Mouse (Mus musculus) thymus, adult 2 months (tissue): ENCODE measurements around the gene Psmc1. TPM values are rescaled to one million over a fixed set of nuclear protein-coding genes. Genes with fewer than 3 reads are reported as not detected.
A peak's percentile ranks its signal among the peaks of the same experiment; 100 is the strongest.

Source experiments
- DNase-seq: peaks from one replicate; pipeline ENCODE4 v3.0.0; 2021
- H3K27ac ChIP-seq: fragments of 200-500 bp; 2 replicates; pipeline ENCODE4 v1.5.1; 2012; ENCODE audit warnings: low read length, control low read depth; ENCODE audit not compliant: control insufficient read depth, insufficient read depth
- H3K27me3 ChIP-seq: fragments of 200-500 bp; 2 replicates; pipeline ENCODE4 v1.6.1; 2012; ENCODE audit warnings: mild to moderate bottlenecking, low read length, moderate library complexity, mixed read lengths; ENCODE audit not compliant: control insufficient read depth, insufficient read depth
- H3K36me3 ChIP-seq: fragments of 200-500 bp; 2 replicates; pipeline ENCODE4 v1.6.1; 2012; ENCODE audit warnings: mild to moderate bottlenecking, low read length, moderate library complexity; ENCODE audit not compliant: control insufficient read depth, insufficient read depth
- H3K4me1 ChIP-seq: fragments of 200-500 bp; replicated peaks from 2 replicates; pipeline ENCODE4 v1.6.1; 2012; ENCODE audit warnings: low read length; ENCODE audit not compliant: control insufficient read depth, insufficient read depth
- H3K4me3 ChIP-seq: fragments of 200-500 bp; 2 replicates; pipeline ENCODE4 v1.5.1; 2012; ENCODE audit warnings: mild to moderate bottlenecking, low read length, control low read depth, moderate library complexity; ENCODE audit not compliant: control insufficient read depth, insufficient read depth
- CTCF ChIP-seq: fragments of 200-500 bp; IDR thresholded peaks from 2 replicates; pipeline ENCODE4 v1.5.1; 2012; ENCODE audit warnings: mild to moderate bottlenecking, control low read depth, low read length, moderate library complexity, borderline replicate concordance; ENCODE audit not compliant: control insufficient read depth, poor library complexity, insufficient read depth; ENCODE audit errors: extremely low read depth
- POLR2A ChIP-seq: fragments of 200-500 bp; IDR thresholded peaks from 2 replicates; pipeline ENCODE4 v1.6.1; 2012; ENCODE audit warnings: mild to moderate bottlenecking, low read length, control low read depth, moderate library complexity; ENCODE audit not compliant: control insufficient read depth, poor library complexity, insufficient read depth; ENCODE audit errors: extremely low read depth
- WGBS: fragments of 180-500 bp; shearing (Covaris S2); methylation state at CpG from one replicate; pipeline ENCODE4 v1.1.7; 2018; 5-methylcytosine and 5-hydroxymethylcytosine counted together
- polyA plus RNA-seq: library from polyadenylated mRNA; depleted of rRNA; stranded (reverse); fragments of >200 nt; gene quantifications from 2 replicates; pipeline ENCODE4 v1.2.3, GENCODE M21; 2012

Gene Psmc1
- polyA plus RNA-seq, 1 experiment, result 45.3 TPM

DNA sequence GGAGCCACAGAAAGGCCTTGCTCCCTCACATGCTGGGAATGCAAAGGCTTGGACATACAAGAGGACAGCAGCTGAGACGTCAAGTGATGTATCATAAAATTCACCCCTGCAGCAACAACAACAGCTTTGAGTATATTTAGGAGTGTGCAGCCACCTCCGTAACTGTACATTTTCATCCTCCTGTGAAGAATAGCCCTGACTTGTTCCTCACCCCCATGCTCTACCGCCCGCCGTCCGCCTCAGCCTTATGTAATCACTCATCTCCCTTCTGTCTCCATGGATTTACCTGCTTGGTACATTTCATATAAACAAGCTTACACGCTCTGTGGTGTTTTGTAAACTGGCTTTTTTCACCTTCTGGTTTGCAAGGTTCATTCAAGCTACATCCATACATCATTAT is 42.5 kb downstream of the Psmc1 start:
- peaks cover 34% of the 10 kb centered on the region for H3K36me3 ChIP-seq
- no peaks in the 10 kb centered on the region for H3K27me3 ChIP-seq
- H3K4me3 ChIP-seq, result no peak overlapping the region
- DNase-seq, result no peak
- no peak overlapping the region for H3K27ac ChIP-seq
- no peaks in the 10 kb centered on the region for H3K4me1 ChIP-seq
- TF ChIP-seq CTCF (no peak), POLR2A (no peak)
- 99% methylated on average over 7 of the region's 7 CpGs for WGBS

- Histone ChIP-seq H3K4me3 (peak within 1 kb of the TSS; percentile 79), H3K36me3 (no peaks in the 10 kb centered on the region), H3K27me3 (no peaks in the 10 kb centered on the region), H3K27ac (peak within 1 kb of the TSS; percentile 58; the same call in 1 of the 2 replicates), H3K4me1 (0 out of 2 replicates have a peak, but pooled peaks cover 2% of the 10 kb centered on the region)
- TF ChIP-seq POLR2A (peak; percentile 69), CTCF (peak; percentile 58; the same call in 1 of the 2 replicates)
- peak; percentile 93 for DNase-seq
- WGBS, result under 1% methylated on average over 26 of the region's 26 CpGs
Observed at GRCm38 (mm10) chr12:100159261-100159975, 49.5 kb downstream of the Psmc1 start, which contains the start of gene Nrde2. TSS of gene Nrde2 (minus strand) at chr12:100159653.

DNA sequence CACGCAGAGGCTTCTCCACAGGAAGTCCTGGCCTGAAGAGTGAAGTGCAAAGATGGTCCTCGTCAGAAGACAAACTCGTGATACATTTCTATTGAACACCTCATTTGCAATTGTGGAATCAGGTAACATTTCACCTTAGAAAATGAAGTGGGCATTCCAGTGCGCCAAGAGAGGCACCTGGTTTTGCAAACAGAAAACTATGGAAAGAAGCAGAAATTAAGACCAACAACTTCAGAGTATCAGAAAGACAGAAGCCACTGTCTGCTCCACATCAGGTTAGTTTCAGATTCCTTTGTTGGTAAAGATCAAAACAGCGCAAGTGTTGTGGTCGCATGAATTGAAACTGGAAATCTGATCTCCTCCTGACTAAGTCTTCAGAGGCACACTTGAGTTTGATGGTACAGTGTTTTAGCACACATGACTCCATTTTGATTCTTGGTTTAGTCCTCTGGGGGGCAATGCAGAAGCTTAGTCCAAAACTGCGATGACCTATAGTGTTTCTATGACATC is 55.1 kb downstream of the Psmc1 start:
- no peak for TF ChIP-seq POLR2A
- no peak for TF ChIP-seq CTCF
- WGBS, result 23% methylated on average over 7 of the region's 7 CpGs

DNA sequence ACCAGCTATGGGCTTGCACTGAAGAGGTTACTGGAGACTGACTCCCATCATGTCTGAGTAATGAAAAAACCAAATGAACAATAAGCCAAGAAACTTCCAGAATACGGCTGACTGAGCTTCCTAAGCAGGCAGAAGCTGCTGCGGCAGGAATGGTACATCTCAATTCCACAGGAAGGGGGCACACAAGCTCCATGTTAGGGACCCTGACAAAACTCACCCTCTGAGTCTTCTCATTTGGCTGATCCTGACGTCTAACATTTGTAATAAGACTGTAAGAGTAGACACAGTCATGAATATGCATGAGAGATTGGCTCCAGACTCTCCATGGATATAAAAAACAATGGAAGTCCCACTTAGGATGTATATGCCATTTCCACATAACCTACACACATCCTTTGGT is 56.2 kb downstream of the Psmc1 start:
- Histone ChIP-seq H3K4me3 (no peak overlapping the region), H3K27me3 (no peaks in the 10 kb centered on the region), H3K36me3 (no peaks in the 10 kb centered on the region), H3K4me1 (peaks cover 17% of the 10 kb centered on the region), H3K27ac (no peak overlapping the region)
- peak; percentile 41 for DNase-seq
- 38% methylated on average over 3 of the region's 3 CpGs for WGBS
- no peak for TF ChIP-seq CTCF
- no peak for TF ChIP-seq POLR2A

More for the DNA sequence above, 55.1 kb downstream of the Psmc1 start:
- no peak for DNase-seq
- no peaks in the 10 kb centered on the region for H3K27me3 ChIP-seq
- H3K4me1 ChIP-seq, result peaks cover 17% of the 10 kb centered on the region
- H3K36me3 ChIP-seq, result no peaks in the 10 kb centered on the region
- H3K27ac ChIP-seq, result no peak overlapping the region
- no peak overlapping the region for H3K4me3 ChIP-seq

GRCm38 (mm10) chr12:100166939-100167338 is 57.0 kb downstream of the Psmc1 start:
- 97% methylated on average over 8 of the region's 8 CpGs for WGBS
- no peaks in the 10 kb centered on the region for H3K27me3 ChIP-seq
- no peak for TF ChIP-seq CTCF
- TF ChIP-seq POLR2A, result no peak
- no peaks in the 10 kb centered on the region for H3K36me3 ChIP-seq
- H3K27ac ChIP-seq, result no peak overlapping the region
- no peak for DNase-seq
- H3K4me1 ChIP-seq, result peaks cover 17% of the 10 kb centered on the region
- no peak overlapping the region for H3K4me3 ChIP-seq

DNA sequence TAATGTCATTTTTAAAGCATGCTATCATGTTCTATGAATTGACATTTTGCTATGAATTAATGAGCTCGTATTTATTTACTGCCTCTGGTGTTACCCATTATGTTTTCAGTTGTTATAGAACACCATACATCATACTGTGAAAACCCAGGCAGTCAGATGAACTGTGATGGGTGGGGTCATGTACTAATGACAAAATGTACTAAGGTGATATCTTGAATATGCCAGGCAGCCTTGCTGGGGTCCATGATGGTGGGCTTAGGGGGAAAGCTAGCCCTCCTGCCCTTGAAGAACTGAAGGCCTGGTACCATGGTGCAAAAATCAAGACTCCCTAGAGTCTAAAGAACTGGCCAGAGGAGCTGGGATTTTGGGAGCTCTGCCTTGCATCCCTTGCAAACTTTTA is 57.5 kb downstream of the Psmc1 start:
- no peak for DNase-seq
- Histone ChIP-seq H3K27me3 (no peaks in the 10 kb centered on the region), H3K4me1 (peaks cover 17% of the 10 kb centered on the region), H3K36me3 (no peaks in the 10 kb centered on the region), H3K27ac (0 out of 2 replicates have a peak overlapping the region, but pooled peaks have one; percentile 34), H3K4me3 (no peak overlapping the region)
- 92% methylated on average over 1 of the region's 1 CpGs for WGBS
- TF ChIP-seq CTCF (no peak), POLR2A (no peak)
